28 mouse cellular contexts compared by ENCODE assay signal in the genomic region with DNA sequence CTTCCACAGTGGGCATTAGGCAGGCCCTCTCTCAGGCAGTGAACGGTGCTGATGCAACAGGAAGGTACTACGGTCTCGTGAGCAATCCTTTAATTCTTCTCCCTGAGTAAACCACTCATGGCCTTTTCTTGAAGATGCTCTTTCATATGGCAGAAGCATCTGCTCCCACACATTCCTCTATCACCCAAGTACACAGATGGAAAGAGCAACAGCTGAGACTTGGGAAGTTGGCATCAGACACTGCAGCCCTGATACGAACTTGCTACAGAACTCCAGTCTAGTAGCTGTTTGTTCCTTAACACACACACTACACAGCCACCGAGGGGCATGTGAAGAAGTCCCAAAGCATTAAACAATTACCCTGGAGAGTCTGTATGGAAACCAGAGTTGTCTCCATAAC. TPM values are rescaled to one million over a fixed set of nuclear protein-coding genes. Genes with fewer than 3 reads are reported as not detected.
DNase-seq lines count a peak whose midpoint lies in the region; ATAC-seq and TF ChIP-seq lines count a peak whose summit lies in the region.
"Had no signal": no experiment of that assay in that cellular context is flagged by ENCODE, and none has a peak within 500 bp of the region (broad histone marks: within the 10 kb centered on the region; RNA-seq: fewer than 3 reads in every experiment).

No protein-coding gene starts in this region.

- H3K27me3 ChIP-seq in forebrain, postnatal 0 days (ENCODE audit: insufficient read depth, low read length): no peaks in the 10 kb centered on the region
- no peaks in the 10 kb centered on the region for H3K27me3 ChIP-seq in forebrain, embryonic 11.5 days (ENCODE audit: control insufficient read depth, insufficient read depth, low read length)
- H3K27me3 ChIP-seq in neural tube, embryonic 11.5 days (ENCODE audit: control insufficient read depth, insufficient read depth, low read length): no peaks in the 10 kb centered on the region
- no peaks in the 10 kb centered on the region for H3K27me3 ChIP-seq in neural tube, embryonic 15.5 days (replicated peaks)
- H3K27me3 ChIP-seq: CH12.LX; embryonic facial prominence, embryonic 13.5 days; hindbrain, embryonic 12.5 days; hindbrain, embryonic 15.5 days; Patski had no signal

- no peak overlapping the region for H3K4me2 ChIP-seq in forebrain, postnatal 0 days (ENCODE audit: low read depth)
- no peak overlapping the region for H3K4me2 ChIP-seq in forebrain, embryonic 11.5 days (ENCODE audit: low read depth, low read length, severe bottlenecking)
- H3K4me2 ChIP-seq in neural tube, embryonic 11.5 days (ENCODE audit: low read depth): no peak overlapping the region
- H3K4me2 ChIP-seq in neural tube, embryonic 15.5 days: no peak overlapping the region
- H3K4me2 ChIP-seq: embryonic facial prominence, embryonic 13.5 days; heart, embryonic 11.5 days; hindbrain, embryonic 12.5 days; hindbrain, embryonic 15.5 days had no signal

- peaks cover 69% of the 10 kb centered on the region for H3K36me3 ChIP-seq in forebrain, postnatal 0 days (ENCODE audit: insufficient read depth)
- peaks cover 2% of the 10 kb centered on the region for H3K36me3 ChIP-seq in forebrain, embryonic 11.5 days (ENCODE audit: control insufficient read depth, insufficient read depth, low read length)
- peaks cover 4% of the 10 kb centered on the region for H3K36me3 ChIP-seq in neural tube, embryonic 11.5 days (ENCODE audit: control insufficient read depth, insufficient read depth, low read length)
- peaks cover 88% of the 10 kb centered on the region for H3K36me3 ChIP-seq in neural tube, embryonic 15.5 days

- no peaks in the 10 kb centered on the region for H3K4me1 ChIP-seq in forebrain, postnatal 0 days (ENCODE audit: insufficient read depth)
- H3K4me1 ChIP-seq in forebrain, embryonic 11.5 days (replicated peaks; ENCODE audit: control insufficient read depth, insufficient read depth, low read length): peaks cover 6% of the 10 kb centered on the region; the same call in 1 of the 2 replicates
- H3K4me1 ChIP-seq in neural tube, embryonic 11.5 days (ENCODE audit: control insufficient read depth, insufficient read depth, low read length): no peaks in the 10 kb centered on the region
- H3K4me1 ChIP-seq in neural tube, embryonic 15.5 days: no peaks in the 10 kb centered on the region
- H3K4me1 ChIP-seq: embryonic facial prominence, embryonic 10.5 days; embryonic facial prominence, embryonic 13.5 days; hindbrain, embryonic 12.5 days; hindbrain, embryonic 15.5 days had no signal

- H3K9ac ChIP-seq in forebrain, postnatal 0 days: no peak overlapping the region
- H3K9ac ChIP-seq in forebrain, embryonic 11.5 days (ENCODE audit: low read length): no peak overlapping the region
- no peak overlapping the region for H3K9ac ChIP-seq in neural tube, embryonic 11.5 days (ENCODE audit: low read length)
- H3K9ac ChIP-seq in neural tube, embryonic 15.5 days (replicated peaks): no peak overlapping the region
- H3K9ac ChIP-seq: embryonic facial prominence, embryonic 13.5 days; hindbrain, embryonic 12.5 days; hindbrain, embryonic 15.5 days had no signal

- H3K4me3 ChIP-seq in forebrain, postnatal 0 days (ENCODE audit: low read depth, low read length): no peak overlapping the region
- no peak overlapping the region for H3K4me3 ChIP-seq in forebrain, embryonic 11.5 days (ENCODE audit: low read depth, low read length)
- H3K4me3 ChIP-seq in neural tube, embryonic 11.5 days (ENCODE audit: low read depth, low read length): no peak overlapping the region
- H3K4me3 ChIP-seq in neural tube, embryonic 15.5 days (replicated peaks): no peak overlapping the region
- H3K4me3 ChIP-seq: embryonic facial prominence, embryonic 10.5 days; embryonic facial prominence, embryonic 13.5 days; forebrain, embryonic 10.5 days; gastrocnemius, adult 2 months; hindbrain, embryonic 12.5 days; hindbrain, embryonic 15.5 days had no signal

- H3K9me3 ChIP-seq in forebrain, postnatal 0 days (ENCODE audit: low read length): no peaks in the 10 kb centered on the region
- no peaks in the 10 kb centered on the region for H3K9me3 ChIP-seq in forebrain, embryonic 11.5 days (ENCODE audit: control insufficient read depth, low read length)
- H3K9me3 ChIP-seq in neural tube, embryonic 11.5 days (ENCODE audit: control insufficient read depth, low read length): no peaks in the 10 kb centered on the region
- no peaks in the 10 kb centered on the region for H3K9me3 ChIP-seq in neural tube, embryonic 15.5 days (replicated peaks)
- H3K9me3 ChIP-seq: embryonic facial prominence, embryonic 10.5 days; embryonic facial prominence, embryonic 13.5 days; forebrain, embryonic 10.5 days; G1E; hindbrain, embryonic 12.5 days; hindbrain, embryonic 15.5 days had no signal

- TF ChIP-seq CTCF in forebrain, postnatal 0 days (IDR thresholded peaks at IDR 0.05; ENCODE audit: low read depth): no peak

- 79% methylated on average over 5 of the region's 5 CpGs for WGBS in forebrain, postnatal 0 days
- 94% methylated on average over 5 of the region's 5 CpGs for WGBS in forebrain, embryonic 11.5 days
- 94% methylated on average over 5 of the region's 5 CpGs for WGBS in neural tube, embryonic 11.5 days
- WGBS in neural tube, embryonic 15.5 days: 95% methylated on average over 5 of the region's 5 CpGs

- peak; percentile 48; the same call in 1 of the 2 replicates for ATAC-seq in forebrain, postnatal 0 days
- ATAC-seq in forebrain, embryonic 11.5 days (replicated peaks; ENCODE audit: low FRiP score): no peak
- no peak for ATAC-seq in neural tube, embryonic 11.5 days (ENCODE audit: insufficient read depth, low FRiP score, low TSS enrichment)
- ATAC-seq in neural tube, embryonic 15.5 days (ENCODE audit: low FRiP score): no peak
- ATAC-seq: forebrain, embryonic 14.5 days; Patski had no signal

- DNase-seq in forebrain, postnatal 0 days: peak; percentile 34
- DNase-seq in forebrain, embryonic 11.5 days (ENCODE audit: low spot score): no peak
- peak; percentile 5 for DNase-seq in neural tube, embryonic 11.5 days (ENCODE audit: low spot score)
- DNase-seq in telencephalon, adult 2 months (ENCODE audit: low read depth, low spot score): peak; percentile 46
- no peak for DNase-seq in lung, postnatal 14 days
- DNase-seq: adrenal gland, postnatal 10 days; adrenal gland, postnatal 36 days; B cell, adult 2 months; cerebellum, adult 11-12 months; cerebellum, adult 8-10 months; cerebellum, postnatal 10 days; cerebellum, postnatal 36 days; embryo, embryonic 11 days; gastrocnemius, adult 2 months; gastrocnemius, postnatal 14 days; heart, adult 11 months had no signal

- H3K27ac ChIP-seq in forebrain, postnatal 0 days (ENCODE audit: low read depth, low read length): no peak overlapping the region
- H3K27ac ChIP-seq in forebrain, embryonic 11.5 days (ENCODE audit: low read depth, low read length): no peak overlapping the region
- no peak overlapping the region for H3K27ac ChIP-seq in neural tube, embryonic 11.5 days (ENCODE audit: low read depth, low read length)
- no peak overlapping the region for H3K27ac ChIP-seq in neural tube, embryonic 15.5 days (replicated peaks)
- H3K27ac ChIP-seq: embryonic facial prominence, embryonic 10.5 days; embryonic facial prominence, embryonic 13.5 days; forebrain, embryonic 10.5 days; gastrocnemius, adult 2 months; hindbrain, embryonic 12.5 days; hindbrain, embryonic 15.5 days had no signal

RNA-seq across cellular contexts. Expression of a gene that starts 46.4 kb away (rescaled TPM):
- total RNA-seq in forebrain, postnatal 0 days (2014; rRNA removed): 38.6 and 44.5 TPM in 2 replicates
- 92.9 and 112 TPM in 2 replicates for polyA plus RNA-seq in forebrain, postnatal 0 days (2015; fragmentation: Nextera tagmentation; extraction: Ambion mirVana)
- polyA plus RNA-seq in forebrain, embryonic 11.5 days (2014; fragmentation: Nextera tagmentation; extraction: Ambion mirVana): 141 and 148 TPM in 2 replicates
- 152 and 154 TPM in 2 replicates for polyA plus RNA-seq in neural tube, embryonic 11.5 days (2014; fragmentation: Nextera tagmentation; extraction: Ambion mirVana)
- polyA plus RNA-seq in neural tube, embryonic 15.5 days (2015; fragmentation: Nextera tagmentation; extraction: Ambion mirVana): 83.3 and 94.9 TPM in 2 replicates

RNA-seq across cellular contexts. Expression of a gene that starts 46.4 kb away (rescaled TPM):
- 81.6 and 96.9 TPM in 2 replicates for total RNA-seq in forebrain, postnatal 0 days (2014; rRNA removed)
- 26.5 and 32.8 TPM in 2 replicates for polyA plus RNA-seq in forebrain, postnatal 0 days (2015; fragmentation: Nextera tagmentation; extraction: Ambion mirVana)
- 25.1 and 29.3 TPM in 2 replicates for polyA plus RNA-seq in forebrain, embryonic 11.5 days (2014; fragmentation: Nextera tagmentation; extraction: Ambion mirVana)
- 25.3 and 26.8 TPM in 2 replicates for polyA plus RNA-seq in neural tube, embryonic 11.5 days (2014; fragmentation: Nextera tagmentation; extraction: Ambion mirVana)
- 28.1 and 29.6 TPM in 2 replicates for polyA plus RNA-seq in neural tube, embryonic 15.5 days (2015; fragmentation: Nextera tagmentation; extraction: Ambion mirVana)

RNA-seq across cellular contexts. Expression of a gene that starts 48.0 kb away (rescaled TPM):
- 0.76 and 1.2 TPM in 2 replicates for total RNA-seq in forebrain, postnatal 0 days (2014; rRNA removed)
- 0.10 and 0.51 TPM in 2 replicates for polyA plus RNA-seq in forebrain, postnatal 0 days (2015; fragmentation: Nextera tagmentation; extraction: Ambion mirVana)
- 0.65 TPM in 1 of 2 replicates, not detected in the other for polyA plus RNA-seq in forebrain, embryonic 11.5 days (2014; fragmentation: Nextera tagmentation; extraction: Ambion mirVana)
- 0.17 and 0.20 TPM in 2 replicates for polyA plus RNA-seq in neural tube, embryonic 11.5 days (2014; fragmentation: Nextera tagmentation; extraction: Ambion mirVana)
- 0.22 and 0.47 TPM in 2 replicates for polyA plus RNA-seq in neural tube, embryonic 15.5 days (2015; fragmentation: Nextera tagmentation; extraction: Ambion mirVana)
- total RNA-seq: hematopoietic stem cell, adult 5-6 weeks had no signal
- polyA plus RNA-seq: forebrain, embryonic 14.5 days; G1E had no signal

Comparison
In these comparisons a context has a peak if more than half of its experiments do, and no peak if none do; other contexts are left out.
1. DNase-seq: peak in forebrain, postnatal 0 days (single experiment), neural tube, embryonic 11.5 days (single experiment) and telencephalon, adult 2 months (single experiment); none in forebrain, embryonic 11.5 days (single experiment) and lung, postnatal 14 days (single experiment).